Mouse (Mus musculus) small intestine, adult 2 months (tissue): ENCODE measurements around the gene Galnt9. TPM values are rescaled to one million over a fixed set of nuclear protein-coding genes. Genes with fewer than 3 reads are reported as not detected.

Experiments
- H3K27ac ChIP-seq: fragments of 200-500 bp; 2 replicates; pipeline ENCODE4 v1.5.1; 2012; ENCODE audit warnings: low read depth, low read length, control low read depth, inconsistent platforms; ENCODE audit not compliant: insufficient read depth
- H3K27me3 ChIP-seq: fragments of 200-500 bp; 2 replicates; pipeline ENCODE4 v1.6.1; 2012; ENCODE audit warnings: mild to moderate bottlenecking, moderate library complexity, low read length, inconsistent platforms; ENCODE audit not compliant: control insufficient read depth, insufficient read depth
- H3K36me3 ChIP-seq: fragments of 200-500 bp; 2 replicates; pipeline ENCODE4 v1.6.1; 2012; ENCODE audit warnings: mild to moderate bottlenecking, low read length, control low read depth, inconsistent platforms; ENCODE audit not compliant: control insufficient read depth, insufficient read depth
- H3K4me1 ChIP-seq: fragments of 200-500 bp; 2 replicates; pipeline ENCODE4 v1.6.1; 2012; ENCODE audit warnings: low read length, inconsistent platforms, mixed read lengths; ENCODE audit not compliant: control insufficient read depth, insufficient read depth, insufficient read length
- H3K4me3 ChIP-seq: fragments of 200-500 bp; 2 replicates; pipeline ENCODE4 v1.5.1; 2012; ENCODE audit warnings: low read depth, mild to moderate bottlenecking, control low read depth, inconsistent platforms, low read length, moderate library complexity
- CTCF ChIP-seq: fragments of 200-500 bp; IDR thresholded peaks from 2 replicates; pipeline ENCODE4 v1.5.1; 2012; ENCODE audit warnings: low read depth, mild to moderate bottlenecking, control low read depth, inconsistent platforms, low read length, moderate library complexity, mixed read lengths; ENCODE audit not compliant: insufficient replicate concordance, insufficient read length; ENCODE audit errors: extremely low read depth
- POLR2A ChIP-seq: fragments of 200-500 bp; IDR thresholded peaks from 2 replicates; pipeline ENCODE4 v1.6.1; 2012; ENCODE audit warnings: low read depth, mild to moderate bottlenecking, control low read depth, inconsistent platforms, low read length, moderate library complexity
- WGBS: fragments of 180-500 bp; shearing (Covaris S2); methylation state at CpG from one replicate; pipeline ENCODE4 v1.1.7; 2018; 5-methylcytosine and 5-hydroxymethylcytosine counted together
- polyA plus RNA-seq: library from polyadenylated mRNA; depleted of rRNA; stranded (reverse); fragments of >200 nt; gene quantifications from 2 replicates; pipeline ENCODE4 v1.2.3, GENCODE M21; 2012

The Galnt9 gene
- polyA plus RNA-seq, 1 experiment = 0.18 TPM

GRCm38 (mm10) chr5:110608941-110609340 is 64.8 kb downstream of the Galnt9 start:
- H3K27me3 ChIP-seq = no peaks in the 10 kb centered on the region
- TF ChIP-seq CTCF = no peak
- no peak for TF ChIP-seq POLR2A
- no peaks in the 10 kb centered on the region for H3K4me1 ChIP-seq
- H3K36me3 ChIP-seq = no peaks in the 10 kb centered on the region
- 71% methylated on average over 8 of the region's 8 CpGs for WGBS
- H3K27ac ChIP-seq = no peak overlapping the region
- H3K4me3 ChIP-seq = no peak overlapping the region

GRCm38 (mm10) chr5:110609425-110609824 is 65.3 kb downstream of the Galnt9 start:
- TF ChIP-seq CTCF (no peak), POLR2A (no peak)
- 85% methylated on average over 3 of the region's 3 CpGs for WGBS

GRCm38 (mm10) chr5:110609868-110610267 is 65.7 kb downstream of the Galnt9 start:
- TF ChIP-seq POLR2A = no peak
- no peak for TF ChIP-seq CTCF
- H3K27ac ChIP-seq = no peak overlapping the region
- H3K27me3 ChIP-seq = no peaks in the 10 kb centered on the region
- H3K36me3 ChIP-seq = no peaks in the 10 kb centered on the region
- no peaks in the 10 kb centered on the region for H3K4me1 ChIP-seq
- WGBS = 68% methylated on average over 5 of the region's 5 CpGs
- H3K4me3 ChIP-seq = no peak overlapping the region

More at GRCm38 (mm10) chr5:110609425-110609824, 65.3 kb downstream of the Galnt9 start:
- H3K27me3 ChIP-seq = no peaks in the 10 kb centered on the region
- H3K36me3 ChIP-seq = no peaks in the 10 kb centered on the region
- H3K4me1 ChIP-seq = no peaks in the 10 kb centered on the region
- H3K4me3 ChIP-seq = no peak overlapping the region
- H3K27ac ChIP-seq = no peak overlapping the region

GRCm38 (mm10) chr5:110610484-110610883 is 66.3 kb downstream of the Galnt9 start:
- no peak for TF ChIP-seq POLR2A
- no peak for TF ChIP-seq CTCF
- Histone ChIP-seq H3K27me3 (no peaks in the 10 kb centered on the region), H3K36me3 (no peaks in the 10 kb centered on the region), H3K27ac (no peak overlapping the region), H3K4me3 (no peak overlapping the region), H3K4me1 (no peaks in the 10 kb centered on the region)
- WGBS = 83% methylated on average over 7 of the region's 7 CpGs

GRCm38 (mm10) chr5:110611435-110612158 is 67.4 kb downstream of the Galnt9 start:
- H3K27me3 ChIP-seq = no peaks in the 10 kb centered on the region
- WGBS = 86% methylated on average over 5 of the region's 5 CpGs
- no peak for TF ChIP-seq POLR2A
- no peak for TF ChIP-seq CTCF
- H3K36me3 ChIP-seq = no peaks in the 10 kb centered on the region
- no peak overlapping the region for H3K27ac ChIP-seq
- no peak overlapping the region for H3K4me3 ChIP-seq
- H3K4me1 ChIP-seq = no peaks in the 10 kb centered on the region

- no peaks in the 10 kb centered on the region for H3K36me3 ChIP-seq
- H3K27me3 ChIP-seq = no peaks in the 10 kb centered on the region
- H3K4me3 ChIP-seq = no peak overlapping the region
- WGBS = 83% methylated on average over 6 of the region's 6 CpGs
- H3K27ac ChIP-seq = no peak overlapping the region
- TF ChIP-seq POLR2A (no peak), CTCF (no peak)
- H3K4me1 ChIP-seq = no peaks in the 10 kb centered on the region
Measured at GRCm38 (mm10) chr5:110619226-110619625, 75.1 kb downstream of the Galnt9 start.

- TF ChIP-seq CTCF (no peak), POLR2A (no peak)
- Histone ChIP-seq H3K27ac (no peak overlapping the region), H3K27me3 (no peaks in the 10 kb centered on the region), H3K36me3 (no peaks in the 10 kb centered on the region), H3K4me1 (no peaks in the 10 kb centered on the region), H3K4me3 (no peak overlapping the region)
- WGBS = 82% methylated on average over 2 of the region's 2 CpGs
Measured at GRCm38 (mm10) chr5:110624319-110624718, 80.2 kb downstream of the Galnt9 start.
